Mouse (Mus musculus) layer of hippocampus, postnatal 25 days (tissue): ENCODE measurements around the gene Ssh2. TPM values are rescaled to one million over a fixed set of nuclear protein-coding genes. Genes with fewer than 3 reads are reported as not detected.

Experiments used
- DNase-seq, 2 experiments: peaks; one replicate each; pipeline ENCODE4 v3.0.0; 2022; ENCODE audit warnings: mixed read lengths in 2 of 2, low spot score in 1 of 2; ENCODE audit errors: extremely low spot score in 1 of 2
- total RNA-seq, 2 experiments: library from RNA; stranded (reverse); gene quantifications; 2 replicates each; pipeline ENCODE4 v1.2.3; 2021

The Ssh2 gene
- 10 to 100 TPM; 31.9 to 37.5 TPM for total RNA-seq

GRCm38 (mm10) chr11:77215951-77216760 is at the start of gene Ssh2:
Gene Ssh2, plus strand, starts transcription at chr11:77216287.
- DNase-seq, result peak; percentile 76 to 79

GRCm38 (mm10) chr11:77173731-77174130 is 42.4 kb upstream of the Ssh2 start:
- no peak for DNase-seq

GRCm38 (mm10) chr11:77174531-77174930 is 41.6 kb upstream of the Ssh2 start:
- no peak for DNase-seq

GRCm38 (mm10) chr11:77179771-77180170 is 36.3 kb upstream of the Ssh2 start:
- no peak for DNase-seq

GRCm38 (mm10) chr11:77180886-77181285 is 35.2 kb upstream of the Ssh2 start:
- peak; percentile 19 to 37 for DNase-seq

- no peak for DNase-seq
Measured at GRCm38 (mm10) chr11:77181528-77181927, 34.6 kb upstream of the Ssh2 start.

GRCm38 (mm10) chr11:77182041-77182440 is 34.0 kb upstream of the Ssh2 start:
- DNase-seq, result no peak

GRCm38 (mm10) chr11:77182616-77183015 is 33.5 kb upstream of the Ssh2 start:
- no peak for DNase-seq

GRCm38 (mm10) chr11:77184926-77185325 is 31.2 kb upstream of the Ssh2 start:
- no peak for DNase-seq

GRCm38 (mm10) chr11:77188868-77189267 is 27.2 kb upstream of the Ssh2 start, which contains the start of gene Efcab5:
Gene Efcab5, minus strand, starts transcription at chr11:77188968.
- no peak for DNase-seq

GRCm38 (mm10) chr11:77193410-77193809 is 22.7 kb upstream of the Ssh2 start:
- DNase-seq, result no peak

- no peak for DNase-seq
Measured at GRCm38 (mm10) chr11:77193941-77194553, 22.0 kb upstream of the Ssh2 start.

- DNase-seq, result no peak
Measured at GRCm38 (mm10) chr11:77194762-77195161, 21.3 kb upstream of the Ssh2 start.

- DNase-seq, result no peak
Measured at GRCm38 (mm10) chr11:77195360-77196109, 20.6 kb upstream of the Ssh2 start.

GRCm38 (mm10) chr11:77196181-77197143 is 19.6 kb upstream of the Ssh2 start:
- DNase-seq, result no peak

- DNase-seq, result no peak
Measured at GRCm38 (mm10) chr11:77199636-77200035, 16.5 kb upstream of the Ssh2 start.

GRCm38 (mm10) chr11:77200703-77201102 is 15.4 kb upstream of the Ssh2 start:
- no peak for DNase-seq

GRCm38 (mm10) chr11:77214142-77214692 is 1.9 kb upstream of the Ssh2 start:
- no peak for DNase-seq

GRCm38 (mm10) chr11:77214755-77215154 is 1.3 kb upstream of the Ssh2 start:
- DNase-seq, result peak; percentile 22 to 42

- DNase-seq, result no peak
Measured at GRCm38 (mm10) chr11:77215483-77215882, 604 bp upstream of the Ssh2 start.
